Mouse (Mus musculus) G1E (cell line): ENCODE data around the gene 4933406M09Rik.

ENCODE experiments used
- CTCF ChIP-seq: IDR thresholded peaks from 2 replicates; pipeline ENCODE4 v1.5.1; 2012; ENCODE audit warnings: low read depth, low read length, inconsistent platforms, mixed read lengths
- GATA1 ChIP-seq: IDR thresholded peaks from 2 replicates; pipeline ENCODE4 v1.6.1; 2012; ENCODE audit warnings: borderline replicate concordance, low read length, inconsistent platforms, mixed read lengths
- GATA2 ChIP-seq: IDR thresholded peaks from 2 replicates; pipeline ENCODE4 v1.6.1; 2012; ENCODE audit warnings: low read depth, low read length, inconsistent platforms, borderline replicate concordance
- POLR2AphosphoS5 ChIP-seq: IDR thresholded peaks from 2 replicates; pipeline ENCODE4 v1.6.1; 2012; ENCODE audit warnings: low read depth, low read length, inconsistent platforms; ENCODE audit not compliant: insufficient replicate concordance
- TAL1 ChIP-seq: conservative IDR thresholded peaks from 2 replicates; pipeline ENCODE4 v1.6.1; 2012; ENCODE audit warnings: low read depth, low read length, inconsistent platforms, mixed read lengths

DNA sequence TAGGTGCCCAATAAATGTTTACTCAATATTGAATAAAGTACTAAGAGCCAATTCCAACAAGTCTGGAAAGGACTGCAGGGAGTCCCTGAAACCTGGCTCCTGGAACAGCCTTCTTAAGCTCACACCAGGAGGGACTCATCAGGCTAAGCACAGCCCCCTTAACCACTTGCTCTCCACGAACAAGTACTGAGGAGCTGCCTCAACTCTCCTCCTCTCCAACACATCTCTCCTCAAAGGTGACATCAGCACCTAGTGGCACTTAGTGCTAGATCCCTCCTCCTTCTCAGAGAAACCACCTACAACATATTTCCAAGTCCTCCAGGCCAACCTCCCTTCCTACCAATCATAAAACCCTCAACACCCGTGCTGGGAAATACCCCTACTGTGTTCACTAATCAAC lies 42.2 kb upstream of the 4933406M09Rik start:
- TF ChIP-seq CTCF: no peak
- TF ChIP-seq TAL1: no peak
- TF ChIP-seq GATA2: no peak
- TF ChIP-seq GATA1: no peak
- TF ChIP-seq POLR2AphosphoS5: no peak
